Mouse (Mus musculus): ENCODE data around the gene Cavin1.

Cavin1 gene

GRCm38 (mm10) chr11:100981236-100981635 lies 10.5 kb upstream of the Cavin1 start:
- DNase-seq (ENCODE audit: extremely low spot score), result no peak

- no peak for DNase-seq (ENCODE audit: extremely low spot score)
These were observed 9.8 kb upstream of the Cavin1 start for GRCm38 (mm10) chr11:100980438-100980837.

- no peak for DNase-seq (ENCODE audit: extremely low spot score)
These were observed 9.2 kb upstream of the Cavin1 start for GRCm38 (mm10) chr11:100979887-100980286.

GRCm38 (mm10) chr11:100975241-100975640 lies 4.6 kb upstream of the Cavin1 start:
- DNase-seq (ENCODE audit: extremely low spot score), result no peak

GRCm38 (mm10) chr11:100974381-100974970 lies 3.8 kb upstream of the Cavin1 start:
- no peak for DNase-seq (ENCODE audit: extremely low spot score)

- no peak for DNase-seq (ENCODE audit: extremely low spot score)
These were observed 2.6 kb upstream of the Cavin1 start for GRCm38 (mm10) chr11:100973245-100973644.

GRCm38 (mm10) chr11:100971455-100971854 lies 768 bp upstream of the Cavin1 start:
- DNase-seq (ENCODE audit: extremely low spot score), result no peak

GRCm38 (mm10) chr11:100969744-100970556 lies 737 bp downstream of the Cavin1 start:
- DNase-seq (ENCODE audit: extremely low spot score), result no peak

- DNase-seq (ENCODE audit: extremely low spot score), result no peak
These were observed 1.4 kb downstream of the Cavin1 start for GRCm38 (mm10) chr11:100969189-100969743.

- no peak for DNase-seq (ENCODE audit: extremely low spot score)
These were observed 2.2 kb downstream of the Cavin1 start for GRCm38 (mm10) chr11:100968501-100968900.

- no peak for DNase-seq (ENCODE audit: extremely low spot score)
These were observed 2.7 kb downstream of the Cavin1 start for GRCm38 (mm10) chr11:100967881-100968420.

GRCm38 (mm10) chr11:100967376-100967775 lies 3.3 kb downstream of the Cavin1 start:
- DNase-seq (ENCODE audit: extremely low spot score), result no peak

- no peak for DNase-seq (ENCODE audit: extremely low spot score)
These were observed 4.9 kb downstream of the Cavin1 start for GRCm38 (mm10) chr11:100965760-100966159.

GRCm38 (mm10) chr11:100964901-100965542 lies 5.7 kb downstream of the Cavin1 start:
- DNase-seq (ENCODE audit: extremely low spot score), result no peak

- no peak for DNase-seq (ENCODE audit: extremely low spot score)
These were observed 6.5 kb downstream of the Cavin1 start for GRCm38 (mm10) chr11:100964180-100964579.

- DNase-seq (ENCODE audit: extremely low spot score), result no peak
These were observed 7.0 kb downstream of the Cavin1 start for GRCm38 (mm10) chr11:100963647-100964046.

- DNase-seq (ENCODE audit: extremely low spot score), result no peak
These were observed 8.2 kb downstream of the Cavin1 start for GRCm38 (mm10) chr11:100962371-100962911.

GRCm38 (mm10) chr11:100960540-100960939 lies 10.1 kb downstream of the Cavin1 start:
- DNase-seq (ENCODE audit: extremely low spot score), result no peak

GRCm38 (mm10) chr11:100959826-100960225 lies 10.9 kb downstream of the Cavin1 start:
- DNase-seq (ENCODE audit: extremely low spot score), result no peak

GRCm38 (mm10) chr11:100959464-100959810 lies 11.2 kb downstream of the Cavin1 start:
- peak; percentile 69 for DNase-seq (ENCODE audit: extremely low spot score)

- DNase-seq (ENCODE audit: extremely low spot score), result no peak
These were observed 11.8 kb downstream of the Cavin1 start for GRCm38 (mm10) chr11:100958613-100959463.

All from embryo, embryonic 9.5 days (tissue).